Mouse (Mus musculus): Measurements from ENCODE around the gene Gpr179. TPM values are rescaled to one million over a fixed set of nuclear protein-coding genes. Genes with fewer than 3 reads are reported as not detected.

The Gpr179 gene
- polyA plus RNA-seq, 1 experiment = not detected

DNA sequence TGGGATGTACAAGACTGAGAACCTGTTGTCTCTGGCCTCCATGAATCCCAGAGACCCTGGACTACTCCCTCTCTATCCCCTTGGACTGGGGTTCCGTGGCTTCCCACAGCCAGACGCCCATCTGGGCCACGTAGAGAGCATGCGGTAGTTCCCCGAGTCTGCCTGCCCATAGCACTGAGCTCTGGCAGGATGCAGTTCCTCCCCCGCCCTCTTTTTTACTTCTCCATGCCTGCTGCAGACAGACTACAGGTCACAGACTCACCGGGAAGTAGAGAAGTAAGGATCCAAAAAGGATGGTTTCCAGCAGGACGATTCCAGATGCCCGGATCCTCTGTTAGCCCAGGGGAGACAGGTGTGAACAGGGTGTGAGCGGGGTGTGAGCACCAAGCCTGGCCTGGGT is 6.4 kb downstream of the Gpr179 start:
- H3K27me3 ChIP-seq (ENCODE audit: control insufficient read depth) = peaks cover 29% of the 10 kb centered on the region

DNA sequence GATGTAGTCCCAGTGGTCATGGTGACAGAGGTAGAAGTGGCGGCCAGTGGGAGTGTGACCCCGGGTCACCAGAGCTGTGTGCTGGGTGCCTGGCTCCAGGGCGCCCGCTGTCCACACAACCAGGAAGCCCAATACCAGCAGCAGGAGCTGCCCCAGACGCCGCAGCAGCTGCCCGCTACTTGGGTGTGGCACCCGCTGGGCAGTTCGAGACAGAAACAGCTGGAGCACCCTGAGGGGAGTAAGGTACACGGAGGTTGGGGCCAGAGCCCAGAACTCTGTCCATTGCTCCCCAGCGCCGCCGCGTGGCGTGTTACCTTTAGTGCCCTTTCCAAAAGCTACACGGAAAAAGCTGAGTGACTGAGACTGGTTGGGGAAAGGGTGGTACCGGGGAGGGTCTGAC is 8.3 kb downstream of the Gpr179 start:
- Histone ChIP-seq H3K27me3 (ENCODE audit: control insufficient read depth) (peaks cover 32% of the 10 kb centered on the region), H3K4me1 (ENCODE audit: control insufficient read depth) (peaks cover 8% of the 10 kb centered on the region)

More for the DNA sequence above, 6.4 kb downstream of the Gpr179 start:
- no peaks in the 10 kb centered on the region for H3K9me3 ChIP-seq (ENCODE audit: control insufficient read depth, low read length)
- H3K4me3 ChIP-seq (replicated peaks) = no peak overlapping the region
- TF ChIP-seq TAL1 (IDR thresholded peaks at IDR 0.05; ENCODE audit: low read length) (no peak), GATA1 (IDR thresholded peaks at IDR 0.05; ENCODE audit: low read length) (no peak)
- peaks cover 14% of the 10 kb centered on the region for H3K4me1 ChIP-seq (ENCODE audit: control insufficient read depth)
- H3K36me3 ChIP-seq (ENCODE audit: control insufficient read depth) = no peaks in the 10 kb centered on the region

DNA sequence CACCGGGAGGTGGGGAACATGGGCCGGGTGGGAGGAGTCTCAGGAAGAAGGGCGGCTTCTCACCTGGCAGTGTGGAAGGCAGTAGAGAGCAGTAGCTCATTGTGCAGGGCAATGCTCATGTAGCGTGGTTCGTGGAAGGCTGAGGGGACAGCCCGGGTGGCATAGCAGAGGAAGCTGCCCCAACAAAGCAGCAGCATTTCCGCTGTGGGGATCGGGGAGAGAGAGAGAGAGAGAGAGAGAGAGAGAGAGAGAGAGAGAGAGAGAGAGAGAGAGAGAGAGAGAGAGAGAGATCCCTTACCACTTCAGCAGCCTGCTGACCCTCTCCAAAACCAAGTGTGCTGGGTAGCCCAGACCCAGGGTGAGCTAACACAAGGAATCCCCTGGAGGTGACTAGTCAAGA is 8.7 kb downstream of the Gpr179 start:
- peaks cover 36% of the 10 kb centered on the region for H3K27me3 ChIP-seq (ENCODE audit: control insufficient read depth)
- H3K4me3 ChIP-seq (replicated peaks) = no peak overlapping the region
- no peaks in the 10 kb centered on the region for H3K9me3 ChIP-seq (ENCODE audit: control insufficient read depth, low read length)
- TF ChIP-seq GATA1 (IDR thresholded peaks at IDR 0.05; ENCODE audit: low read length) (no peak), TAL1 (IDR thresholded peaks at IDR 0.05; ENCODE audit: low read length) (no peak)
- H3K4me1 ChIP-seq (ENCODE audit: control insufficient read depth) = peaks cover 8% of the 10 kb centered on the region
- no peaks in the 10 kb centered on the region for H3K36me3 ChIP-seq (ENCODE audit: control insufficient read depth)

More for the DNA sequence above, 8.3 kb downstream of the Gpr179 start:
- peak overlapping the region; percentile 17 for H3K4me3 ChIP-seq (replicated peaks)
- no peaks in the 10 kb centered on the region for H3K9me3 ChIP-seq (ENCODE audit: control insufficient read depth, low read length)
- H3K36me3 ChIP-seq (ENCODE audit: control insufficient read depth) = no peaks in the 10 kb centered on the region
- no peak for TF ChIP-seq TAL1 (IDR thresholded peaks at IDR 0.05; ENCODE audit: low read length)
- no peak for TF ChIP-seq GATA1 (IDR thresholded peaks at IDR 0.05; ENCODE audit: low read length)

DNA sequence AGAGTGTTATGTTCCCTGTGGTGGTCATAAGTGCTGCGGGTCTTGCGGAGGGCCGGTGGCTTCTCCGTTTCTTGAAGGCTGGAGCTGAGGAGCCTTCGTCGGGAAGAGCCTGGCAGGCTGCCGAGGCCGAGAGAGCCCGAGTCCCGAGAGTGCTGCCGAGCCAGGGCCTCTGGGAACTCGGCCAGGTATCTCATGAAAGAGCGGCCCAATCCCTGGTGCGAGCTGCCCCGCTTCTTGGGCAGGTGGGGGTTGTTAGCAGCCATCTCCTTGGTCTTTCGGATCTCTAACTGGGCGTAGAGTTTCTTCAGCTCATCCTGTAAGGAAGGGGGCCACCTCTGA is 12.9 kb downstream of the Gpr179 start:
- Histone ChIP-seq H3K36me3 (ENCODE audit: control insufficient read depth) (no peaks in the 10 kb centered on the region), H3K9me3 (ENCODE audit: control insufficient read depth, low read length) (no peaks in the 10 kb centered on the region), H3K27me3 (ENCODE audit: control insufficient read depth) (peaks cover 51% of the 10 kb centered on the region), H3K4me1 (ENCODE audit: control insufficient read depth) (peaks cover 6% of the 10 kb centered on the region), H3K4me3 (replicated peaks) (no peak overlapping the region)
- TF ChIP-seq GATA1 (IDR thresholded peaks at IDR 0.05; ENCODE audit: low read length) = no peak
- TF ChIP-seq TAL1 (IDR thresholded peaks at IDR 0.05; ENCODE audit: low read length) = no peak

DNA sequence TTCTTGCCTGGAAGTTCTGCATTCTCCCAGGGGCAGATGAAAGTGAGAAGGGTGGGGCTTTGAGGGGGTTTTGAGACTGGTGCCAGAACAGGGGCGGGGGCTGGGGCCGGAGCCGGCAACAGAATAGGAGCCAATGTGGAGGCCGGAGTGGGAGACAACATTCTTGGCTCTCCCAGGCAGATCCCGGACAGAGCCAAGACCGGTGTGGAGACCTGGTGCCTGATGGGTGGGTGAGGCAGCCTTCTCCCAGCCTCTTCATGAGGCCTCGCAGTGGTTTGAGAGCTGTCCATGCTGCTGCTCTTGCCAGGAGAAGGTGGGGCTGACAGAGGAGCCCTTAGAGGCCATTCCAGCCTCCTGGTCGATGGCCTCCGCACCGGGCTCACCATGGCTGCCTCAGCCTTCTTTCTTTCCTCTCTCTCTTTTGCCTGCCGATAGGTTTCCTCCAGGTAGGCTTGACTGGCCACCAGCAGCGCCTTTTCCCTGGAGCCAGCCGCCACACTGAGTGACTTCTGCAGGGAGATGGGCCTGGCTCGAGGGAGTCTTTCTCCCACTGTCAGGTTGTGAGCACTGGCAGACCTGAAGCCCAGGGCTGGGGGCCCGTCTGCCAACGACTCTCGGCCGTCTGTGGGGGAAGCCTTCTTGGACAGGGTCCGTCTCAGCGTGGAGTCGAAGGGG is 13.4 kb downstream of the Gpr179 start:
- Histone ChIP-seq H3K4me1 (ENCODE audit: control insufficient read depth) (peaks cover 1% of the 10 kb centered on the region), H3K27me3 (ENCODE audit: control insufficient read depth) (peaks cover 49% of the 10 kb centered on the region), H3K36me3 (ENCODE audit: control insufficient read depth) (no peaks in the 10 kb centered on the region), H3K4me3 (replicated peaks) (no peak overlapping the region), H3K9me3 (ENCODE audit: control insufficient read depth, low read length) (no peaks in the 10 kb centered on the region)
- TF ChIP-seq TAL1 (IDR thresholded peaks at IDR 0.05; ENCODE audit: low read length) = no peak
- no peak for TF ChIP-seq GATA1 (IDR thresholded peaks at IDR 0.05; ENCODE audit: low read length)

DNA sequence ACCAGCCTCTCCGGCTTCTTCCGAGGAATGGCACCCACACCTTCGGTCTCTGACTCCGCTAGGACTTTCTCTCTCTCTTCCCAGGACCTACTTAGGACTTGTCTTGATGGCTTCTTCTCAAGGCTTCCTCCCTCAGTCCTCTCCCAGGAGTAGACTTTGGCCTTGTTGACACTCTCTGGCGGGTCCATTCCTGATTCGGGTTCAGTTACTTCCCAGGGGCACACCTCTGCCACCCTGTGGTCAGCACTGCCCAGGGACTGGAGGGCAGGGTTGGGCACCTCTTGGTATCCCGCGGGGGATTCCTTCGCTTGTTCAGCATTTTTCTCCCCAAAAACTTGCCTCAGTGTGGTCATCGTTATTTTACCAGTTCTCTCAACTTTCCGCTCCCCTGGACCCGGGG is 14.5 kb downstream of the Gpr179 start:
- TF ChIP-seq TAL1 (IDR thresholded peaks at IDR 0.05; ENCODE audit: low read length) (no peak), GATA1 (IDR thresholded peaks at IDR 0.05; ENCODE audit: low read length) (no peak)
- peaks cover 3% of the 10 kb centered on the region for H3K4me1 ChIP-seq (ENCODE audit: control insufficient read depth)
- peaks cover 40% of the 10 kb centered on the region for H3K27me3 ChIP-seq (ENCODE audit: control insufficient read depth)
- H3K4me3 ChIP-seq (replicated peaks) = no peak overlapping the region
- H3K9me3 ChIP-seq (ENCODE audit: control insufficient read depth, low read length) = no peaks in the 10 kb centered on the region
- H3K36me3 ChIP-seq (ENCODE audit: control insufficient read depth) = no peaks in the 10 kb centered on the region

DNA sequence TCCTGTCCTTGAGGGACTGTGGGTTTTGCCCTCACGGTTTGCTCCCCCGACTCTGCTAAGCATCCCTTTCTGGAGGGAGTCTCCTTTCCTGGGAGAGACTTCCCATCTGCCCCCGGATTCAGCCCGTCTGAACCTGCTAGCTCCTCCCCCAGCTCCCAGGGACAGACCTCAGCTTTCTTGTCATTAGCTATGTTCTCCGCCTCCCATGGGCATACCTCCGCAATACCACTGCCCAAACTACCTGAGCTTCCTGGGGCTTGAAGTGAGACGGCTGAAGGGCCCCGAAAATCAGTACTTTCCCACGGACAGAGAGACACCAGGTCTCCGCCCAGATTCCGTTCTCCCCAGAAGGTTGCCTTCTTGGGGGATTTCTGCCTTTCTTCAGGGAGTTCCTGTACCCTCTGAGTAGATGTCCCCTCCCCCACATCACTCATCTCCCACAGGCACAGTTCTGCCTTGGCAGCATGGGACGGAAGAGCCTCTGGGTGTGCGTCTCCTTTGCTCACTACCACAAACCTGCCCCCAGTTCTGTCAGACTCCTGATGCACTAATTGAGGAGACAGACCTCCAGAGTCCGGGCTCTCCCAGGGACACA is 15.0 kb downstream of the Gpr179 start:
- H3K4me1 ChIP-seq (ENCODE audit: control insufficient read depth) = peaks cover 3% of the 10 kb centered on the region
- H3K4me3 ChIP-seq (replicated peaks) = no peak overlapping the region
- H3K9me3 ChIP-seq (ENCODE audit: control insufficient read depth, low read length) = no peaks in the 10 kb centered on the region
- peaks cover 2% of the 10 kb centered on the region for H3K36me3 ChIP-seq (ENCODE audit: control insufficient read depth)
- TF ChIP-seq TAL1 (IDR thresholded peaks at IDR 0.05; ENCODE audit: low read length) = no peak
- no peak for TF ChIP-seq GATA1 (IDR thresholded peaks at IDR 0.05; ENCODE audit: low read length)
- H3K27me3 ChIP-seq (ENCODE audit: control insufficient read depth) = peaks cover 39% of the 10 kb centered on the region

DNA sequence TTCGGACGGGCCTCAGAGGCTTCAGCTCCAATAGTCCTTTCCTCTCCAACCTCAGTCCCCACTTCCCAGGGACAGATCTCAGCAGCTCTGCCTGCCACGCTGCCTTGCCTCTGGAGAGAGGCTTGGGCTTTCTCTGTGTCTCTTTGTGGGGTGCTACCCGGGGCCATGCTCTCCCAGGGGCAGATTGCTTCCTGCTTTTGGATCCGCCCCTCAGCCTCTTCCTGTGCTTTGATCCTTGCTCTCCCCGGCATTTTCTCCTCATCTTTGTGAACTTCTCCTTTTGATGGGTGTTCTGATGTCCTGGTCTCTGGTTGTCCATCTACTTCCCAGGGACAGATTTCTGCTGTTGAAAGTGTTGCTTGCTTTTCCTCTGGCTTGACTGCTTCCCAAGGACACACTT is 15.6 kb downstream of the Gpr179 start:
- Histone ChIP-seq H3K36me3 (ENCODE audit: control insufficient read depth) (peaks cover 6% of the 10 kb centered on the region), H3K4me1 (ENCODE audit: control insufficient read depth) (peaks cover 3% of the 10 kb centered on the region), H3K4me3 (replicated peaks) (no peak overlapping the region), H3K9me3 (ENCODE audit: control insufficient read depth, low read length) (no peaks in the 10 kb centered on the region), H3K27me3 (ENCODE audit: control insufficient read depth) (peaks cover 36% of the 10 kb centered on the region)
- no peak for TF ChIP-seq TAL1 (IDR thresholded peaks at IDR 0.05; ENCODE audit: low read length)
- no peak for TF ChIP-seq GATA1 (IDR thresholded peaks at IDR 0.05; ENCODE audit: low read length)

DNA sequence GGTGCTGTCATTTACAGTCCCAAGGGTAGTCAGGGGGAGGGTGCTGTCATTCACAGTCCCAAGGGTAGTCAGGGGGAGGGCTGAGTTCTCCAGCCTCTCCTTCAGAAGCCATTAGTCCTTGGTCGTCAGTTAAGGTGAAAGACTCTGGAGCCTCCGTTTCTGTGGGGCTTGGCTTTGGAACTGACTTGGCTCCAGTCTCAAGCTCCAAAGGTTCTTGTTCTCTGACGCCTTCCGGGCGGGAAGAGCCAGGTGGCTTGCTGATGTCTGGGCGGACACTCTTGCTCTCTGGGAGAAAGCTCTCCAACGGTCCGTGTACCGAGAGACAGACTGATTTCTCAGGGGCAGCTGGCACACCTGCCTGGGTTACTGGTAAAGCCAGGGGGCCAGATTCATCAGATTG is 17.5 kb downstream of the Gpr179 start:
- H3K4me3 ChIP-seq (replicated peaks) = no peak overlapping the region
- TF ChIP-seq TAL1 (IDR thresholded peaks at IDR 0.05; ENCODE audit: low read length) (no peak), GATA1 (IDR thresholded peaks at IDR 0.05; ENCODE audit: low read length) (no peak)
- H3K9me3 ChIP-seq (ENCODE audit: control insufficient read depth, low read length) = no peaks in the 10 kb centered on the region
- peaks cover 3% of the 10 kb centered on the region for H3K4me1 ChIP-seq (ENCODE audit: control insufficient read depth)
- H3K27me3 ChIP-seq (ENCODE audit: control insufficient read depth) = peaks cover 36% of the 10 kb centered on the region
- H3K36me3 ChIP-seq (ENCODE audit: control insufficient read depth) = peaks cover 19% of the 10 kb centered on the region
